Mouse (Mus musculus): Measurements from ENCODE around the gene Supt20.

DNA sequence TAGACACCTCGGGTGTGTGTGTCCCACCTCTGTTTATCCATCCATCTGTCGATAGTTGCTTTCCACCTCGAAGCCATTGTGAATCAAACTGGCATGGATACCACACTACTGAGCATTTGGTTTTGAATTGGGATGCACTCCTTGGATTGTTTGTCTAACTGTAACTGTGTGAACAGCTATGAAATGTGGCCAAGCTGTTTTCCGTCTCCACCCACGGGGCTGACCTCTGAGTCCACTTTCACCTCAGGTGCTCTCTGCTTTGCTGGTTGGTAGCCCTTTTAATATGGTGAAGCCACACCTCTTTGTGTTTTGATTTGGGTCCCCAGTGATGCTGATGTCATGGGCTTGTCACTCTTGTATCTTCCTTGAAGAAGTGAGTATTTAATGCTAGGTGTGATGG is 74.2 kb downstream of the Supt20 start:
- TF ChIP-seq CTCF (IDR thresholded peaks at IDR 0.05; ENCODE audit: low read depth, low read length), result no peak
- TF ChIP-seq GATA1 (IDR thresholded peaks at IDR 0.05; ENCODE audit: borderline replicate concordance, low read length), result no peak
